Mouse (Mus musculus): ENCODE measurements around the gene March10. TPM values are rescaled to one million over a fixed set of nuclear protein-coding genes. Genes with fewer than 3 reads are reported as not detected.

The March10 gene
- total RNA-seq, 2 experiments from 2014 or later: not detected

DNA sequence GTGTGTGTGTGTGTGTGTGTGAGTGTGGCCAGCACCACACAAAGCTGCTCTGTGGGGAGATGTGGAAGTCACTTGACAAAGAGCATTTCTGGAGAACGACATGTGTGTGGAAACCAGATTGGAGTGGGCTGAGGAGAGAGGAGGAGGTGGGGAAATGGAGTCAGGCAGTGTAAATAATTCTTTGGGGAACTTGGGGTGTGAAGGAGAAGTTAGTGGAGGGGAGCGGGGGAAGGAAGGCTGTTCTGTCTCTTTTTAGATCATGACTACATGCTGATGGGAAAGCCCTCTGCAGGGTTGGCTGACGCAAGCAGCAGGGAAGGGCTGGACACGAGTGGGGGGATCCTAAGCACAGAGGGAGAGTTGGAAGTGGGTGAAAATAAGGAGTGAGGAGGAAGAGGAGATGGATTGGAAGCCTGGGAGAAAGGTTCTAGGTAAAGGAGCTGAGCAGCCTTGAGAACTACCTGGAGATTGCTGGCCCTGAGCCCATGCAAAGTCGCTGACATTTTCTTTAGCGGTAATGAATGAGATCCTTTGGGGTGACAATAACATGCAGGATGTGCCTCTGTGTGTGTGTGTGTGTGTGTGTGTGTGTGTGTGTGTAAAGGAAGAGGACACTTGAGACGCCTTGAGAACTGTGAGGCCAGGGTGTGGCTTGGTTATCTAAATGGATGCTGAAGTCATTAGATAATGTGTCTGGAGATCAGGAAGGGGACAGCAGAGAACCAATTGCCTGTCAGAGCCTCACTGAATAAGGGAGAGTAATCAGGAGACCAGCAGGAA lies 35.7 kb downstream of the March10 start:
- DNase-seq: peak; percentile 21 to 39
- intact Hi-C loops (cut with DNase I): no loop called here

GRCm38 (mm10) chr11:105419946-105420345 lies 36.6 kb downstream of the March10 start:
- no peak for DNase-seq
- intact Hi-C loops (cut with DNase I): no loop called here

GRCm38 (mm10) chr11:105414009-105414408 lies 42.5 kb downstream of the March10 start:
- no peak for DNase-seq
- intact Hi-C loops (cut with DNase I): no loop called here

DNA sequence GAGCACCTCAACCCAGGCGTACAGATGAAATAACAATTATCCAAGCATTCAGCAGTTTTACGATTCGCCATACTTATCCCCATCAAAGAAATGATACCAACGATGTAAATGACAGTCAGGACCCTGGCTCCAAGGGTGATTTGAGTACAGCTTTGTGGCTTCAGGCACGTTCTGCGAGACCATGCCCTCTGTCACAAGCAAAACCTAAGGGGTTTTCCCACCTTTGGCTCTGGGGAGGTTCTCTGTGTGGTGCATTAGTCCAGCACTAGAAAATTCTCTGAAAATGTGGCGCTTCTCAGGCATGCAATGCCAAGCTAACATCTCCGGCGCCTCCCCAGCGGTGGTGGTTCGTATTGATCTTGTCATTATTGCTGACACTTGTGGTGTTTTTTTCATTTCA lies 47.1 kb downstream of the March10 start:
- intact Hi-C loops (cut with DNase I): no loop called here
- DNase-seq: no peak

- no peak for DNase-seq
- intact Hi-C loops (cut with DNase I): no loop called here
Measured at GRCm38 (mm10) chr11:105407846-105408441, 48.6 kb downstream of the March10 start.

DNA sequence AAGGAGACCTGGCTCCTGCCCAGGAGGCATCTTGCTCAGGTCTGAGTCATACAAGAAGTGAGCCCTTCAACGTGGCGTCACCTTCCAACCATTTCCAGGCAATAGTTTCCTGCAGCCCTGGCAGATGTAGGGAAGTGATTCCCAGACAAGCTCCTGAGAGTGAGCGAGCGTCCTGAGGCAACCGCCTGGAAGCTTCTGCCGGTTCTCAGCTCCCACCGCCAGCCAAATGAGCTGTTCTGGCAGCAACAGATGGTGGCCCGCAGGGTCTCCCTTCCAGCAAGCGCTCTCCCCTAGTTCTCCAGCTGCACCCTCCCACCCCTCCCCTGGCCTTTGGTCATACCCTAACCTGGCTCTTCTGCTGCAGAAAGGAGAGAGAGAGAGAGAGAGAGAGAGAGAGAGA lies 54.2 kb downstream of the March10 start:
- intact Hi-C loops (cut with DNase I): no loop called here
- peak in 1 of 2 experiments; percentile 5 for DNase-seq

GRCm38 (mm10) chr11:105390290-105390689 lies 66.2 kb downstream of the March10 start:
- DNase-seq: no peak
- intact Hi-C loops (cut with DNase I): no loop called here

- no peak for DNase-seq
- intact Hi-C loops (cut with DNase I): no loop called here
Measured at GRCm38 (mm10) chr11:105388636-105389035, 67.9 kb downstream of the March10 start.

- intact Hi-C loops (cut with DNase I): no loop called here
- no peak for DNase-seq
Measured at GRCm38 (mm10) chr11:105385266-105385665, 71.3 kb downstream of the March10 start.

DNA sequence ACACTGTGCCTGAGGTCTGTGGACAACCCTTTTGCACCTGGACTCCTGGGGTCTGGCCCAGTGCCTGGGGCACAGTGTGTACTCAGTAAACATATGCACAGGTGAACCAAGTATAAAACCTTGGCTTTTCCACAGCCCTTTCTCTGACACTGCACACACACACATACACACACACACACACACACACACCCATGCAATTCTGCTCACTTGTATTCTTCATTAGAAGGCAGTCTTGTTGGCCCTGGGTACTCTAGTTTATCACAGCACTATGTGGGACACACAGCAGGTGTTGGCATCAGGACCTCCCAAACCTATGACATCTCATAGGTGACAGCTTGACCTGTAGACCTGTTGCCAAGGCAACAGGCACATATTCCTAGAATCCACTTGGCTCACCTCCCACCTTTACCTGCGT lies 80.7 kb downstream of the March10 start:
- intact Hi-C loops (cut with DNase I): no loop called here
- no peak for DNase-seq

GRCm38 (mm10) chr11:105374526-105375175 lies 81.9 kb downstream of the March10 start:
- no peak for DNase-seq

DNA sequence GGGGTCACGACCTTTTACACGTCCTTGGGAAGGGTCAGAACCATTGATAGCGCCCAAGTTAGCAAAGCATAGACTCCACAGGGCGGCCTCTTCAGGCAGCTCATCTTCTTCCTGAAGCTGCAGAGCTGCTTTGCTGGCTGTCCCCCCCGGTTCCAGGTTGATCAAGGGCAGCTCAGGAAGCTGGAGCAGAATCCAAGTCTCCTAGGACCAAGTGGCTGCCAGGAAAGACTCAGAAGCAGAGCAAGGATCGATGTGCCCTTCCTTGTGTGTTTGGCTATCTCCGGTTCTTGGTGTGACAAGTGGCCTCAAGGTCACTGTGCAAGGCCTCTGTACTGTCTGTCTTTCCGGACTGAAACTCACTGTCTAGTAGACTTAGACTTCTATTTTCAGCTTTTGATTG lies 82.7 kb downstream of the March10 start:
- intact Hi-C loops (cut with DNase I): no loop called here
- no peak for DNase-seq

More at GRCm38 (mm10) chr11:105374526-105375175, 81.9 kb downstream of the March10 start:
- intact Hi-C loops (cut with DNase I): no loop called here

GRCm38 (mm10) chr11:105371818-105372217 lies 84.7 kb downstream of the March10 start:
- intact Hi-C loops (cut with DNase I): no loop called here

DNA sequence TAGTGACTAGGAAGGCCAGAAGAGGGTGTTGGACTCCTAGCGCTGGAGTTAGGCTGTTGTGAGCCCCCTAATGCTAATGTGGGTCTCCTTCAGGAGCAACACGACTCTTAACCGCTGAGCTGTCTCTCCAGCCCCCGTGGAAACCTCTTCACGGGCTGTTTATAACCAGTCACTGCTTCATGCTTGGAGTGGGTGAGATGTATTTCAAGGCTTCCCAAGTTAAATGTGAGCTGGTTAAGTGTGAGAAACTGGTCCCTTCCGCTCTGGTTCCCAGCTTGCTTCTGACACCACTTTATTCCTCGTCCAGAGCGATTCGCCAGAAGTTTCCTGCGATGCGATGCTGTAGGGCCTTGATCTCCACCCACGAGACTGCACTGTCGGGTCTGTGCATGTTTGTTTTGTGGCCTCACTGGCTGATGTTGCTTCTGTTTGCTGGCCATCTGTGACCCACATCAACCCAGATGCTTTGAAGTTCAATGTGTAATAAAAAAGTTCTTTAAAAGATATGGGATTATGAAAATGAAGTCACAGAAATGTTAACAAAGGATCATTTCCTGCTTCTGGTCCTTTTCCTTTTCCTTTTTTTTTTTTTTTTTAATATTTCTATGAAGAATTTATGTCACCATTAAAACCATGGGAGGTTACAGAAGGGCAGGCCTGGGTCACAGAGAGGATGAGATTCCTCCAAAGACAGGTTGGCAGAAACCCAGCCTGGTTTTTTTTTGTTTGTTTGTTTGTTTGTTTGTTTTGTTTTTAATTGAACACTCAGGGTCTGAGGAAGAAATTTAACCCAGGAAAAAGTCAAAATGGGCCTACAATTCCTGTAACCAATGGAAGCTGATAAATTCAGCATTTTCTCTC lies 86.8 kb downstream of the March10 start:
- intact Hi-C loops (cut with DNase I): no loop called here
- DNase-seq: no peak

More at GRCm38 (mm10) chr11:105371818-105372217, 84.7 kb downstream of the March10 start:
- no peak for DNase-seq

DNA sequence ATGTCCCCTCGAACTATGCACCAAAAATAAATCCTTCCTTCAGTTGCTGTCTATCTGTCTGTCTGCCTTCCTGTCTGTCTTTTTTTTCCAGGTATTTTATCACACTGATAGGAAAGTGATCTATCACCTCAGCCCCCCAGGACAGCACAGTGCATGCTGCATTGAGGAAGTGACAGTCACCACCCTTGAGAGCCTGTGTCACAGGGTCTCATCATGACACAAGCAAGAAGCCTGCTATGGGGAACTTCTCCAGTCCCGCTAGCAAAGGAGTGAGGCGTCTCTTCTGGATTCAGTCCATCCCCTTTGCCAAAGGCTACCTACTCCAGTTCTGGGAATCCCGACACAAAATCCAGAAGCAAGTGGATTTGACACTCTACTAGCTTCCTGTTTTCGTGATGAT lies 87.7 kb downstream of the March10 start:
- intact Hi-C loops (cut with DNase I): no loop called here
- DNase-seq: no peak

GRCm38 (mm10) chr11:105367163-105367562 lies 89.4 kb downstream of the March10 start:
- intact Hi-C loops (cut with DNase I): no loop called here

DNA sequence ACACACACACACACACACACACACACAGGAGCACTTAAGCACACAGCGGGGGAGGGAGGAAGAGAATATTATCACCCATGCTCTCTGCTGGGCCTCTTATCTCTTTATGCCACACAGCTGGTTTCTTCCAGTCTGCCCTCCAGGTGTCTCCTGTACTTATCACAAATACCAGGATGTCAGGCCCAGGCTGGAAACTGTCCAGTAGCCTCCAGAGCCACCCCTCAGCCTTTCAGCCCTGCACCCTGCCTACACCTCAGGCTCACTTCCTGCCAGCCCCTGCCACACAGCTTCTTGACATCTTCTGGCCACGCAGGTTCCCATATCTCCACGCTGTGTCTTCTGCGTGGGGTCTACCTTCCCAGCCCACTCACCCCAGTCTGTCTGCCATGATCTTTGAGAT lies 90.5 kb downstream of the March10 start:
- intact Hi-C loops (cut with DNase I): no loop called here

More at GRCm38 (mm10) chr11:105367163-105367562, 89.4 kb downstream of the March10 start:
- no peak for DNase-seq

GRCm38 (mm10) chr11:105365611-105366010 lies 90.9 kb downstream of the March10 start:
- intact Hi-C loops (cut with DNase I): no loop called here
- DNase-seq: no peak

More for the DNA sequence above, 90.5 kb downstream of the March10 start:
- DNase-seq: no peak

GRCm38 (mm10) chr11:105364386-105365065 lies 92.0 kb downstream of the March10 start:
- intact Hi-C loops (cut with DNase I): loop anchor here (5.0 kb wide), 3 partner anchors 278 to 548 kb away; no protein-coding TSS in a partner anchor
- DNase-seq: peak; percentile 55 to 62
